8 mouse cellular contexts compared by ENCODE assay signal in genomic region chr11:121951726-121952125, GRCm38 (mm10).
DNase-seq lines count a peak whose midpoint lies in the region; TF ChIP-seq lines count a peak whose summit lies in the region.
"Not testable (repeated sequence)": the region's sequence is repeated elsewhere in the genome, so short reads cannot be mapped to it uniquely, and the experiment has no call there.

No protein-coding gene starts in this region.

- H3K4me3 ChIP-seq in lung, adult 2 months (replicated peaks; ENCODE audit: extremely low read depth, low read depth, low read length), result not testable (repeated sequence)

- peak; percentile 44 for DNase-seq in 3134 (ENCODE audit: extremely low read depth, insufficient read length, low spot score)
- peak; percentile 66 for DNase-seq in ZHBTc4 (ENCODE audit: low read depth, low spot score)
- DNase-seq in forelimb bud, embryonic 11.5 days (ENCODE audit: low read depth, low spot score), result peak; percentile 11
- peak; percentile 29 for DNase-seq in kidney, adult 11 months
- DNase-seq in kidney, postnatal 10 days, result peak; percentile 46
- peak; percentile 8 for DNase-seq in lung, adult 2 months
- DNase-seq in lung, postnatal 25 days (ENCODE audit: low spot score), result peak; percentile 37
- DNase-seq in testis, postnatal 10 days (ENCODE audit: low spot score), result peak; percentile 44

- not testable (repeated sequence) for H3K4me1 ChIP-seq in lung, adult 2 months (ENCODE audit: control insufficient read depth, insufficient read depth, low read length)

- not testable (repeated sequence) for TF ChIP-seq POLR2A in lung, adult 2 months (IDR thresholded peaks at IDR 0.05; ENCODE audit: borderline replicate concordance, extremely low read depth, low read depth, low read length)

- not testable (repeated sequence) for TF ChIP-seq CTCF in lung, adult 2 months (IDR thresholded peaks at IDR 0.05; ENCODE audit: insufficient read depth, low read length)

- WGBS in lung, adult 2 months, result 38% methylated on average over 6 of the region's 6 CpGs

Comparison
In these comparisons a context has a peak if more than half of its experiments do, and no peak if none do; other contexts are left out.
1. DNase-seq: peak in every context shown above with its lines; median percentile 66 in ZHBTc4; 46 in kidney, postnatal 10 days; 44 in 3134; 44 in testis, postnatal 10 days; 37 in lung, postnatal 25 days; 29 in kidney, adult 11 months; 11 in forelimb bud, embryonic 11.5 days; 8 in lung, adult 2 months.